Mouse (Mus musculus): Measurements from ENCODE around the gene Cxcr5.

Cxcr5 gene

GRCm38 (mm10) chr9:44482112-44482511, 79.6 kb downstream of the Cxcr5 start:
- in situ Hi-C loops (cut with MboI, MseI): no loop called here

- in situ Hi-C loops (cut with MboI, MseI): no loop called here
Observed at GRCm38 (mm10) chr9:44479628-44480428, 81.8 kb downstream of the Cxcr5 start.

GRCm38 (mm10) chr9:44478959-44479605, 82.6 kb downstream of the Cxcr5 start:
- in situ Hi-C loops (cut with MboI, MseI): no loop called here

GRCm38 (mm10) chr9:44478229-44478921, 83.3 kb downstream of the Cxcr5 start:
- in situ Hi-C loops (cut with MboI, MseI): no loop called here

GRCm38 (mm10) chr9:44477339-44478228, 84.1 kb downstream of the Cxcr5 start:
- in situ Hi-C loops (cut with MboI, MseI): no loop called here

- in situ Hi-C loops (cut with MboI, MseI): no loop called here
Observed at GRCm38 (mm10) chr9:44475936-44476335, 85.7 kb downstream of the Cxcr5 start.

- in situ Hi-C loops (cut with MboI, MseI): no loop called here
Observed at GRCm38 (mm10) chr9:44474327-44474726, 87.3 kb downstream of the Cxcr5 start.

GRCm38 (mm10) chr9:44473184-44473583, 88.5 kb downstream of the Cxcr5 start:
- in situ Hi-C loops (cut with MboI, MseI): no loop called here

- in situ Hi-C loops (cut with MboI, MseI): no loop called here
Observed at GRCm38 (mm10) chr9:44468800-44469199, 92.9 kb downstream of the Cxcr5 start.

- in situ Hi-C loops (cut with MboI, MseI): no loop called here
Observed at GRCm38 (mm10) chr9:44468224-44468623, 93.5 kb downstream of the Cxcr5 start.

- in situ Hi-C loops (cut with MboI, MseI): loop anchor here (5.0 kb wide), 2 partner anchors 40 to 90 kb away; no protein-coding TSS in a partner anchor
Observed at GRCm38 (mm10) chr9:44461950-44462349, 99.7 kb downstream of the Cxcr5 start.

Data from regulatory T cell (primary cell).